Mouse (Mus musculus) left cerebral cortex, adult 11 months (tissue): ENCODE results near the gene Frmd4a.
"Not testable (repeated sequence)": the region's sequence is repeated elsewhere in the genome, so short reads cannot be mapped to it uniquely, and the experiment has no call there.

Source experiments
- DNase-seq: peaks from one replicate; pipeline ENCODE4 v3.0.0; 2022; ENCODE audit warnings: low spot score

Frmd4a gene

DNA sequence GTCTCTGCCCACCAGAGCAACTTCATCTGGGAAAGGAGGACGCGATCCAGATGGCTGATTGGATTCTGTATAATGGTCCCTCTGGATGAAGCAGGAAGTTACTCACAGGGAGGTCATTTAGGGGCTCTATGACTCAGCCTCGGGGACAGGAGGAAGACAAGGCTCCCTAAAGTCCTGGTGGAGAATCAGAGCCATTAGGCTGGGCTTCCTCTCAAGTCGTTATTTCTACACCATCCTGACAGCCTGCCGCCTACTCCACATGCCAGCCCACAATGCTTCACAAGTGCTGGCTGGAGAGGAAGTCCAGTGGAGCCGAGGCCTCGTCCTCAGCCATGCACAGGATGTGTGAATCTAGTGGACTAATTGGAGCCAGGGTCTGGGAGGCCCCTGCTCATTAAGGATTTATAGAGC lies 537.7 kb downstream of the Frmd4a start:
- DNase-seq = no peak

DNA sequence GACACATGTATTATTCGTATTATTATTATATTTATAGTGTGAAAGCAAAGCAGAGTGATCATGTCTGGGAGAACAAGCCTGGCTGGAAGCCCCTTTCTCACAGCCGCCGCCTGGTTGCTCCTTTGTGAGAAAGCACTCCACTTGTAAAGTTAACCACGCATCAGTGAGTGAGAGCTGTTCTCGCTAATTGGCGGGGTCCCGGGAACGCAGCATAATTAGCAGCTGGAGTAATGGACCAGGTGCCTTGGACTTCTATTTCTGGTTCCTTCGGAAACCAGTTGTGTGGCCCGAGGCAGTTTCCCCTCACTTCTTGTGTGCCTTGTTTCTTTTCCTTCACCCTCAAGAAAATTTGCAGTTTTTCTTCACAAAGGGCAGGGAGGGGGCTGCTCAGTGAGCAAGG lies 538.7 kb downstream of the Frmd4a start:
- DNase-seq = no peak

DNA sequence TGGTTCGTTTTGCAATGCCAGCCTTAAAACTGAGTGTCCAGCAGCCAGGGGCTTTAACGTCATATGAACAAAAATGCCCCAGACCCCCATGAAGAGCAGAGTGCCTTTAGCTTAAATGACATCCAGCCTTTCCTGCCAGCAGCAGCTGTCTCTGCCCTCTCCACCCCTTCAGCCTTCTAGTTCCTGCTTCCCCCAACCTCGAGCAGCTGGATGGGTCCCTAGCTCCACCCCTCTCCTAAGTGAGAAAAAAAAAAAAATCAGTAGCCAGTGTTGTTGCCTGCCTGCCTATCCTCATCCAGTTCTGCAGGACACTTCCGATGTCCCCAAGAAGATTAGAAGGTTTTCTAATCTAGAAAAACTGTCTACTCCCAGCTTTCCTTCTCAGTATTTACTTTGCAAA lies 539.5 kb downstream of the Frmd4a start:
- no peak for DNase-seq

DNA sequence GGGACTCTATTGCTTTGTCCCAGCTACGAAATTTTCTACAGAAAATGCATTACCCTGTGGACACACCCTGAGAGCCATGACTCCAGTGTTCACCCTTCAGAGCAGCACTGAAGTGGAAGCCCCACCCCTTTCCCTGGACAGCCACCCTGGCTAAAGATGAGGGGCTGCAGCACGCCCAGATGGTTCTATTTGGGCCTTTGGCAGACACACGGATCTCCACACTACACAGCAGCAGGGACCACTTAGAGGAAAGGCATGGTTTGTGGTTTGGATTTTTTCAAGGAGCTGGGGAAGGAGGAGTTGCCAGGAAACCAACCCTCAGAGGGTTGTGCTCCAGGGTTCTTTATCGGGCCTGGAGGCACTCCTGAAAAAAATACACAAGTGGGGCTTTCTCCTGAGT lies 539.9 kb downstream of the Frmd4a start:
- no peak for DNase-seq

DNA sequence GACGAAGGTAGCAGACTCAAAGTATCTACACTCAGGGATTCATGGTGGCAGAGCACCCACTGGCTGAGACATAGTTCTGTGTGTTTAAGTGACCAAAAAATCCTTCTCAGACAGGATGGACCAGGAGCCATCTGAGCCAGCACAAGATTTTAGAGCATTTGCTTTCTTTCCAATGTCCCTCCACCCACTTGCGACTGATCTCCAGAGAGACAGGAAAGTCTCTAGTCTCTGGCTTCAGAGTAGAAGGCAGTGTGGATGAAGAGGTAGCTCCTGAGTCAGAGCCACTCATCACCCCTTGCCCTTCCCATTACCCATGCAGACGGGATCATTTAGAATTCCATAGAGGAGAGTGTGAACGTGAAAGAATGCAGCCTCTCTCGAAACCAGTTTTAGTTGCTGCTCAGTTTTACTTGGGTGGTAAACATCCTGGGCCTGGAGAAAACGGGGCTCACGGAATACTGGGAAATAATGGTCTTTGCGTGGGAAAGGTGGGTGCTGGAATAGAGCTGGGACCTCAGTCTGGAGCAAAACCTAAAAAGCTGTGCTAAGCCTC lies 541.2 kb downstream of the Frmd4a start:
- DNase-seq = no peak

DNA sequence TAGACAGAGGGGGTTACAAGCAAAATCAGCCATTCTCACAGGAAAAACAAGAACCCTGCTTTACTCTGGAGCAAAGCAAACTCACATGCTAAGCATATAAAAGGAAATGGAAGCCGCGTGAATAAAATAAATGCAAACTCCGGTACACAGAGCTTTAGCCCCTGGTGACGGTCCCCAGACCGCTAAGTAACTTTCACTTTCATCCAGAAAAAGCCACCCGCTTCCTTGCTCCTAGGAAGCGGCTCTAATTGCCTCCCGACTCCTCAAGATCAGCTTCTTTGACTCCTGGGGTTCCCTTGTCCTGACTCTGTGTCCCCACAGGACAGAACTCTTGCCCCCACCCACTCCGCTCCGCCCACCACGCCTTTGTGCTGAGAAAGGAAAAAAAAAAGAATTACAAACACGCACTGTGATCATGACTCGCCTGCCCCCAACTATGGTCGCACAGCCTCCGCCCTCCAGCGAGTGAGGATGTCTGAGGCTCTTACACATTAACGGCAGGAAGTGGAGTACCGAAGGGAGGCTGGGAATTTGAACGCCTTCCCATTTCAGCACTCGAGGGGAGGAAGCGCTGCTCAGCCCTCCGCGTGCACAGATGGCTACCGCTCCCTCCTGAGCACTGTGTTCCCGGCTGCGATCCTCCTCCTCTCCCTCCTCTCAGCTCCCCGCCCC lies 541.8 kb downstream of the Frmd4a start:
- peak; percentile 62 for DNase-seq

DNA sequence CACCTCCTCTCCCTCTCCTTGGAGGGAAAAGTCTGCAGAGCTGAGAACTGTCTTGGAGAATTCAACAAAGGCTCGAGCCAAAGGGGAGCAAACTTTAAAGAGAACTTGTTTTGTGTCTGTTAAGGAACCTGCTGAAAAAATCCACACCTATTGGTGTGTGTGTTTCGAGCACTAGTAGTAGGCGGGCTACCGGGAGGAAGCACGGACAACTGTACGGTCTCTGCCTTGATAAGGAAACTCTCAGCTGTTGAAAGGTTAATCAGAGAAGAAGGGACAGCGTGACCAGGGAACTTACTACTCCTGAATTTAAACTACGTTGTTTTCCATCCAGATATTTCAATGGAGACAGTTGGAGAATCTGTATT lies 542.3 kb downstream of the Frmd4a start:
- DNase-seq = no peak

DNA sequence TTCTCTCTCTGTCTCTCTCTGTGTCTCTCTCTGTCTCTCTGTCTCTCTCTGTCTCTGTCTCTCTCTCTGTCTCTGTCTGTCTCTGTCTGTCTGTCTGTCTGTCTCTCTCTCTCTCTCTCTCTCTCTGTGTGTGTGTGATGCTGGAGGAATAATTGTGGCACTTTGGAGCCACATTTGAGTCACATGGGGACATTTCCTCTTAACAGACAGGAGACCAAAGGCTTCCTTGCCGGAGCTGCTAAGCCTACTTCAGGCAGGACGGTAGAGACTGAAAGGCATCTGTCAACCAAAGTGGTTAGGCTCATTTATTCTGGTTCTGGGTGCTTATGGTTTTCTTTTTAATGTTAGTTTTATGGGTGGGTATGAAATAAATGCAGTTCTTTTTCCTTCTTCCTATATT lies 543.0 kb downstream of the Frmd4a start:
- DNase-seq = not testable (repeated sequence)

DNA sequence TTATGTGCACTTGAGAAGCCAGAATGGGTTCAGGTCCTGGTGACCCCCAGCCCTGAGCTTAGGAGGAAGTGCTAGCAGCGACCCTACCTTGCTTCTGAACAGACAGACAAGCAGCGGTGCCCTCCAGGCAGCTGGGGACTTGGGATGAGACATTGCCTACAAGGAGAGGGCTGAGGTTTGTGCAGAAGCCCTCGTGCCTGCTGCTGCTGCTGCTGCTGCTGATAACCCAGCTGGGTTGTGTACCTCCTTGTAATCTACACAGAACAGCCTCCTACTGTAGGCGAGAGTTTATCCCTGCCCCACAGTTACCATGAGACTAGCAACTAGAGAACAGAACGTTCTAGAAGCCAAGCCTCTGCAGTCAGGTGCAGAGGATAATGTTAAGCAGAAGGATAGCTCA lies 543.7 kb downstream of the Frmd4a start:
- DNase-seq = no peak

DNA sequence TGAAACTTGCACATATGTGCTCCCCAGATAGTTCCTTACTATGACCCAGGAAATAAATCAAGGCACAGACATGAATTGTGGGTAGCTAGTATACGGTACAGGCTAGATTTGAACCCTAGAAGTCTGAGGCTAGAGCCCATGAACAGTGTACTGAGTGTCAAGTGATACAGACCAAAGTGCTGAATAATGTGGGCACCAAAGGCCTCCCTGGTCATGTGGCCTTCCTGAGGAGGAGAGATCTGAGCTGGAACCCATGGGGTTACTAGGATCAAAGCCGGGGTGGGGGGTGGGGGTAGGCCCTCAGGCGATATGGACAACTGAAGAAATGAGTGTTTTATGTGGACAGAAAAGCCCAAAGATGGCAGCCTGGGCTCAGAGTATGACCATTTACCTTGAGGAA lies 544.9 kb downstream of the Frmd4a start:
- DNase-seq = no peak

DNA sequence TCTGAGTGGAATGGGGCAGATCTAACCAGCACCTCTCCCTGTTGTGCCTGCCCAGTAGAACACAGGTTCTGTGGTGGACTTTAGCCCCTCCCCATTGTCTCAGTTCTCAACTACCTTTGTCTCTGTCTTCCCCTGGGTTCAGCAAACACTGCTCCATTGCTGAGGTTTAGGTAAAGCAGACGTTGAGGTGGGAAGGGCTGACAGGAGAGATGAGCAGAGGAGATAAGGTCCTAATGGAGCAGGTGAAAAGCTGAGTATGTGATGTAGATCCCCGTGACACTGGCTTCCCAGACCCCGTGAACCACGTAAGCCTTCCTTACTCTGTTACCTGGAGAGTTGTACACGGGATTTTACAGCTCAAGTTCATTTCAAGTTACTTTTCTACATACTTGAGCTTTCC lies 545.3 kb downstream of the Frmd4a start:
- DNase-seq = no peak

DNA sequence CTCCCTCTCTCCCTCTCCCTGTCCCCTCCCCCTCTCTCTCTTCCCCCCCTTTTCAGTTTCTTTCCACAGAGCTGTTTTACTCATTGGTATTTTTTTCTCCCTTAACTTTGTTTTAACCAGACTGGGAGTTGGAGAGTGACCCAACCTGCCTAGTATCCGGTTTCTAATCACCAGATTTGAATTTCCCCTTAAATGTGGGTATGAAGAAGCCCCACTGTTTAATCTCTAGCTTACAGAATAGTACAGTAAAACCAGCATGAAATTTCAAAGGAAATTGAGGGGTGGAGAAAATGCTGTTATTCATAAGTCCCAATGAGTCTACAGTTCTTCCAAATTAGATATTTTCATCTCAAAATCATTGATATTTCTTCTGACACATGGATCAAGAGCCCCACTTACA lies 545.8 kb downstream of the Frmd4a start:
- no peak for DNase-seq

DNA sequence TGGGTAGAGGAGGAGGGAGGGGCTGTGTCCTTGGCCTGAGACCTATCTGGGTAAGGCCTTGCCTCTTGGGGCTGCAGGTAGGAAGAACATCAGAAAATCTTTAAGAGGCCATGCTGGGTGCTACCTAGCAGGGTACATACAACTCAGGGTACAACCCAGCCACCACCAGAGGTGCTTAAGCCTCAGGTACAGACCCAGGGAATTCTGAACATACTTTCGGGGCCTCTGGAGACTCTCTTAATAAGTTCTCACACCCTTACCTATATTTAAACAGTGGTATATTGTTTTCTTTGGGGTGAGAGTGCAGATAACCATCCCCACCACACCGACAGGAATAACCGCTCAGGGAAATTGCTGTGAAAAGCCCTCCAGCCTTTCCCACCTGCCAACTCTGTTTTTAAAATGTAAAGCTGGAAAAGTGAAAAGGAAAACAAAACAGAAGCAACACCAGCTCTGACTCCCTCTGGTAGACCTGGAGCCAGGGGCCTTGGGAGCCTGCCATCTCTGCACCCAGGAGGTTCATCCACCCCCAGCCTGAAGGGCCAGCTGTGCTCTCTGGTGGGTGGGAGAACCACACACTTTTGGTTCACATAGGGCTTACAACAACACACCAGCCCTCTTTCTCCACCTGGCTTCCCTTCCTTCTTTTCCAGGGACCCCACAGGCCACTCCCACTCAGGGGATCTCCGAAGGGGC lies 548.9 kb downstream of the Frmd4a start:
- no peak for DNase-seq

DNA sequence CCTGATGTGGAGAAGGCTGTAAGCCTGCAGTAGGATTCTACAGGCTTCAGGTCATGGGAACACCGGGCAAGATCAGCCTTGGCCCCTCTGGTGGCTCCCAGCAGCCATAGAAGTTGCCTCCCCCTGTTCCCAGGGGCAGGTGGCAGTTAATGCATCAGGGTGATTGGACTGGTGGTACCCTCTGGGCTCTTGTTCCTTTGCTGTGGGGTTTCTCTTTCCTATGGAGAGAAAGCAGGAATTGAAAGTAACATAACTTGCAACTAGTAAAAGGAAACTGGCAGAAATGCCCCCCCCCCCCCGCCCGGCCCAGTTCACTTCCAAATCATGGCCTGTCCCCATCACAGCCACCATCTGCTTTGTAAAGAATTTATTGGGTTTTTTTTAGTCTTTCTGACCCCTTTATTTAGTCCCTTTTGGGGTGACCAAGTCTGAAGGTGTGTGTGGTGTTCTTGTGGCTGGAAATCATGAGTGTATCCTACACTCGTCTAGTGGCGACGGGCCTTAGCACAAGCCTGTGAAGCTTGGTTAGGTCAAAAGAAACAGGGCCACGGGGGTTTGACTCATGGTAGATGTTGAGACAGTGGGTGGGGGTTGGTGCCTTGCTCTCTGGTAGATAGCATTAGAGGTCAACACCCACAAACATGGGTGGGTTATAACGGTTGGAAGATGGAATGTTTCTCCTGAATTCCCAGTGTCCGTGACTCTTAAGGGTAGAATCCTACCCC lies 549.6 kb downstream of the Frmd4a start:
- DNase-seq = no peak

DNA sequence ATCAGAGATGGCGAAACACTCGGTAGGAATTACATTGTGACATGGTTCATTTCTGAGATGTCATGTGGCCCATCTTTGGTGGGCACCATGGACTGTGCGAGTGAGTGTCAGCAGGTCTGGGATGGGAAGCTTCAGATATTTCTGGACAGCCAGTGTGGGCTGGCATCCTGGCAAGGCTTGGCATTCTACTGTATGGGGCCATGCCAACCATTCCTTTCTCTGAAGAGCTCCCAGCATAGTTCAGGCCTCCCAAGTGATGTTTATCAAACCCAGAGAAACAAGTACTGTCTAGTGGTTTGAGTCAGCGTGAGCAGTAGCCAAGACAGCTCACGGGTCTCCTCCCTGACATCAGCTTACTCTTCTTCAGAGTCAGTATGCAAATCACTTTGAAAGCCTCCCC lies 551.5 kb downstream of the Frmd4a start:
- DNase-seq = no peak

DNA sequence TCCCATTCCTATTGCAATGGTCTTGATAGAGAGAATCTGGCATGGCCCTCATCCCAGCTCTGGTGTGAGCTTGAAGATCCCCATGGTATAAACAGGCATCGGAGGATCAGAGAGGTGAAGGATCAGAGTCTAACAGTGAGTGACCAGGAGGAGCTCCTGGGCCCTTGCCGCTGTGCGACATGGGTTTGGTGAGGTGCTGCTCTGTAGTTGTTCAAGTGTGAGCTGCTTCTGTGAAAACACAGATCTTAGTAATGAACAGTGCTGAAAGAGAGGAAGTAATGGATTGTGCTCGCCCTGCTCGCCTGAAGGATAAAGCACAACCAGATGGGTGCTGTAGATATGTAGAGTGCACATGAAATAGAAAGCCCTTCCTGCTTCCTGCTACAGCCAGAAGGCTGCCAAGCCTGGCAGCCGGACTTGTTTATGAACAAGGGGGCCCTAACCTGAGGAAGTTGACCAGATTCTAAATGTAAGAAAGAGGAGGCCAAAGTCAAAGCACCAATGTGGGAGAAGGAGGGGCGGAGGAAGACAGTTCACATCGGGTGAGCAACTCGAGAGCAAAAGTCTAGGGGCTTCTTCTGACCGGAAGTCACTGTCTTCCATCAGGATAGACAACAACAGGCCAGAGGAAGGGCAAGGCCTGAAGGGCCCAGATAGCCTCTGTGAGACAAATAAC lies 552.8 kb downstream of the Frmd4a start:
- DNase-seq = no peak

DNA sequence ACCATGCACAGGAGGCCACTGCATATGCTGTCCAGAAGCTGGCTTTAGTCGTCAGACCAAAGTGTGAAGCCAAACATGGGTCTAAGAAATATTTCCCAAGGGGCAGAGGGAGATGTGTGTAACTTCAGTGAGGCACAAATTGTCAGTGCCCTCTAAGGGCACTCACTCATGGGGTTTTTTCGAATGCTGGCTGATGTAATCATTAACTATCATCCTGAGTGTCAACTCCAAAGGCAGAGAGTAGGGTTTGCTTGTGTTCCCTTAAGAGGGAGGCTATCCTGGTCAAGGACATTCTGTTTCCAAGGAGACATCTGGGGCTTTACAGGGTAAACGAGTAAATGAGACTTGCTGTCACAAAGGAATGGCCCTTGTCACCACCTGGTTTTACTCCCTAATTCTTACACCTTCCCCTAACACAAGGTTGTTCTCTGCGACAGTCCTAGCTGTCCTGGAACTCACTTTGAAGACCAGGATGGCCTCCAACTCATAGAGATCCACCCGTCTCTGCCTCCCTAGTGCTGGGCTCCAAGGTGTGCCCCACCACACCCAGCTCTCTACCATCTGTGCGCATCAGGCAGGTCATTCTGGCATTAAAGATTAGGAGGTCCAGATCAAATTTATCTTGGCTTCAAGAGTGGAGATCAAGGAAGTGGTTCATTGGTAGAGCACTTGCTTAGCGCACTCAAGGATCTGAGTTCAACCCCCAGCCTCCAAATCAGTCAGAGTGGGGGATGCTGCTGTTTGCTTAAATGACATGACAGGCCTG lies 555.2 kb downstream of the Frmd4a start:
- DNase-seq = no peak

DNA sequence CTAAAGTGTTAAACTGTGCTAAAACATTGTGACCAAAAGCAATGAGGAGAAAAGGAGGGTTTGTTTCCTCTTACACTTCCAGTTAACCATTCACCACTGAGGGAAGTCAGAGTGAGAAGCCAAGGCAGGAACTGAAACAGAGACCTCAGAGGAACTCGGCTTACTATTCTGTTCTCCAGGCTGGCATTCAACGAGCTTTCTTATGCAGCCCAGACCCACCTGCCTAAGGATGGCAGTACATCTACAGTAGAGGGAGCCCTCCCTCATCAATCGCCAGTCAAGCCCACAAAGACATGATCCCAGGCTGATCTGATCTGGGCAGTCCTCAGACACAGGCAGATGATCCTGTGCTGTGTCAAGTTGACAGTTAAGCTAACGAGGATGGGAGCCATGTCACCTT lies 555.9 kb downstream of the Frmd4a start:
- no peak for DNase-seq

DNA sequence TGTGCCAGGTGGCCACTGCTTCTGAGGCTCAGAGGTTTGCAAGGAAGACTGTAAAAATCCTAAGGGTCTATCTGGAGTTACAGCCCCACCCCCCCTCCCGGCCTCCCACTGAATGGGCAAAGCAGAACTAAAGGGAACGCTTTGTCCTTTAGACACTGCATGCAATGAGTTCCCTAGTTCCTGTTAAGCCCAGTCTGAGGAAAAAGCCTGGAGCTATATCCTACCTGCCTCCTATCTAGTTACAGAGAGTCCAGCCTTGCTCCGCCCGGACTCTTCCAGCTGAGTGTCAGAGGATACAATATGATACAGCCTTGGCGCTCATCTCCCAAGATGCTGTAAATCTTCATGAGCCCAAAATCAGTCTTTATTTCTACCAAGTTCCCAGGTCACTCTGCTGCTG lies 556.7 kb downstream of the Frmd4a start:
- no peak for DNase-seq

DNA sequence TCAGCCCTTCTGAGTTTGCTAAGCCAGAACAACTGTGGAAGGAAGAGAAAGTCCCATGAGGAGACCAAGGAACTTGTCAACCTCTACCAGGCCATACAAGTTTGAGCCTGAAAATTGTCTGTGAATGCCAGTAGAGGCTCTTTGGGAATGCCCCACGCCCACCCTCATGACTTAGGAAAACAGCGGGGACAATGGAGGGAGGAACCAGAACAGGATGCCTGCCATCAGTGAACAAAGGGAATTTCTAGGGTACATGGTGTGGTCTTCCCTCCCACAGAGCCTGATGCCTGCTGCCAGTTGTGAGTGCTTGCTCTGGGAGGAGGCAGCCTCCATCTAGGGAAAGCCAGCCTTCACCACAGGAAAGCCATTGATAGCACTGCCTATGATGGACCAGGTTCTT lies 557.6 kb downstream of the Frmd4a start:
- DNase-seq = no peak

DNA sequence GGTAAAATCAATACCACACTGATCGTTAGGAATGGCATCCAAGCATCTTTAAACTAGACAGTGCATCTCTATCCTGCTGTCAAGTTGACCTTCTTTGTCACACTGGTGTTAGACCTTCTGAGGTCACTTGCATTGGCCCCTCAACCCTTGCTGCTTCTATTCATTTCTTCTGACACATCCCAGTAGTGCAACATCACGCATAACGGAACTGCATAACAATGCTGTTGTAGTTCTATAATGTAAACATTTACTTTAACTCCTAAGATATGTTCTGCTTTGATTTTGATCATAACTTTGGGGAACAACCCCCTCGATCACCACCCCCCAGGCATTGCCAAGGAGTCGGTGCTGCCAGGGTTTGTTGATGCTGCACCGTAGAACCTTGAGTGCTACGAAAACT lies 558.5 kb downstream of the Frmd4a start:
- no peak for DNase-seq

DNA sequence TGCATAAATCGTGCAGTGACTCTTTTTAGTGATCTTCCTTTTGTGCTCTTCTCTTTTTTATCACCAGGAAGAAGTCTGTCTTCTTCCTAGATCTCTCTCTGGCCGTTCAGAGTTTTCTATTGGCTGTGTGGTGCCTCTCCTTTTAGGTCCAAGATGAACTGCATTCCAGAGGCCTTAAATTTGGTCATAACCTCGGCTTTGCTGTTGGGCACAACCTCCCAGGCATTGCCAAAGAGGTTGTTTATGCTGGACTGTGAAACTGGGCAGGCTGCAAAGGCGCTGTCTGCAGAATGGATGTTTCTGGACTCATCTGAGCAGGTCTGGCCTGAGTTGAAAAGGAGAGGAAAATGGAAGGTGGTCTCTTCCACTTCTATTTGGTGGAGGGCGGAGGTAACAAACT lies 560.8 kb downstream of the Frmd4a start:
- no peak for DNase-seq
